Mouse (Mus musculus) cerebellum, adult (tissue): Measurements from ENCODE around the gene Tmem135.

ENCODE experiments used
- ATAC-seq: cut with Nextera tagmentation; 2 replicates; pipeline ENCODE4 v1.9.2; 2017; ENCODE audit warnings: mild to moderate bottlenecking, moderate library complexity, mixed read lengths; ENCODE audit not compliant: insufficient number of reproducible peaks, low FRiP score, low TSS enrichment

The Tmem135 gene

GRCm38 (mm10) chr7:89404081-89404733 is at the start of gene Tmem135, which contains the start of gene Fzd4:
Tmem135 (minus strand) TSS chr7:89404222.
Fzd4 (plus strand) TSS chr7:89404355.
- peak; percentile 87 for ATAC-seq

- no peak for ATAC-seq
Measured at GRCm38 (mm10) chr7:89450312-89450711, 46.3 kb upstream of the Tmem135 start.

GRCm38 (mm10) chr7:89445137-89445536 is 41.1 kb upstream of the Tmem135 start:
- no peak for ATAC-seq

- ATAC-seq, result no peak
Measured at GRCm38 (mm10) chr7:89442242-89442641, 38.2 kb upstream of the Tmem135 start.

- no peak for ATAC-seq
Measured at GRCm38 (mm10) chr7:89441291-89441690, 37.3 kb upstream of the Tmem135 start.

- ATAC-seq, result no peak; the same call in 1 of the 2 replicates
Measured at GRCm38 (mm10) chr7:89437589-89437988, 33.6 kb upstream of the Tmem135 start.

- ATAC-seq, result no peak
Measured at GRCm38 (mm10) chr7:89436404-89436803, 32.4 kb upstream of the Tmem135 start.

- no peak for ATAC-seq
Measured at GRCm38 (mm10) chr7:89433893-89434616, 30.0 kb upstream of the Tmem135 start.

- ATAC-seq, result no peak
Measured at GRCm38 (mm10) chr7:89433193-89433892, 29.3 kb upstream of the Tmem135 start.

- no peak for ATAC-seq
Measured at GRCm38 (mm10) chr7:89431185-89431584, 27.2 kb upstream of the Tmem135 start.

GRCm38 (mm10) chr7:89429326-89429725 is 25.3 kb upstream of the Tmem135 start:
- ATAC-seq, result no peak

- ATAC-seq, result no peak
Measured at GRCm38 (mm10) chr7:89428804-89429203, 24.8 kb upstream of the Tmem135 start.

GRCm38 (mm10) chr7:89427101-89427500 is 23.1 kb upstream of the Tmem135 start:
- ATAC-seq, result no peak

- no peak for ATAC-seq
Measured at GRCm38 (mm10) chr7:89425803-89426725, 22.0 kb upstream of the Tmem135 start.

GRCm38 (mm10) chr7:89424659-89425058 is 20.6 kb upstream of the Tmem135 start:
- no peak for ATAC-seq

GRCm38 (mm10) chr7:89423688-89424255 is 19.8 kb upstream of the Tmem135 start:
- no peak for ATAC-seq

GRCm38 (mm10) chr7:89423194-89423593 is 19.2 kb upstream of the Tmem135 start:
- no peak for ATAC-seq

GRCm38 (mm10) chr7:89422650-89423049 is 18.6 kb upstream of the Tmem135 start:
- ATAC-seq, result no peak

GRCm38 (mm10) chr7:89421294-89421693 is 17.3 kb upstream of the Tmem135 start:
- ATAC-seq, result no peak
